Mouse (Mus musculus): ENCODE measurements at regions not wholly inside any gene's neighbourhood (a gene's known extent, or its start where the extent isn't known, plus 50 kb on each side); places are given as distances from the start of the nearest gene placed in this dataset.

- H3K4me2 ChIP-seq = no peak overlapping the region
- H3K4me1 ChIP-seq (replicated peaks) = no peaks in the 10 kb centered on the region
- H3K27ac ChIP-seq (replicated peaks) = no peak overlapping the region
- no peak for ATAC-seq (ENCODE audit: insufficient read depth)
- H3K36me3 ChIP-seq (replicated peaks) = no peaks in the 10 kb centered on the region
- H3K9me3 ChIP-seq (replicated peaks) = no peaks in the 10 kb centered on the region
- no peak overlapping the region for H3K4me3 ChIP-seq (replicated peaks)
- H3K9ac ChIP-seq = no peak overlapping the region
- no peaks in the 10 kb centered on the region for H3K27me3 ChIP-seq
Observed at GRCm38 (mm10) chr10:97778531-97778930, 52.0 kb upstream of the C030005K15Rik start.

- Histone ChIP-seq H3K27me3 (no peaks in the 10 kb centered on the region), H3K36me3 (replicated peaks) (no peaks in the 10 kb centered on the region), H3K4me3 (replicated peaks) (no peak overlapping the region), H3K4me1 (replicated peaks) (no peaks in the 10 kb centered on the region), H3K9ac (no peak overlapping the region), H3K9me3 (replicated peaks) (no peaks in the 10 kb centered on the region), H3K27ac (replicated peaks) (no peak overlapping the region), H3K4me2 (no peak overlapping the region)
- ATAC-seq (ENCODE audit: insufficient read depth) = no peak
- 37% methylated on average over 4 of the region's 4 CpGs for WGBS (ENCODE audit: insufficient replicate concordance)
Observed at GRCm38 (mm10) chr10:97779335-97779734, 52.8 kb upstream of the C030005K15Rik start.

GRCm38 (mm10) chr10:97793804-97794203 lies 67.2 kb upstream of the C030005K15Rik start:
- Histone ChIP-seq H3K27me3 (no peaks in the 10 kb centered on the region), H3K9me3 (replicated peaks) (no peaks in the 10 kb centered on the region), H3K4me2 (no peak overlapping the region), H3K36me3 (replicated peaks) (no peaks in the 10 kb centered on the region), H3K9ac (no peak overlapping the region), H3K4me3 (replicated peaks) (no peak overlapping the region), H3K27ac (replicated peaks) (no peak overlapping the region), H3K4me1 (replicated peaks) (no peaks in the 10 kb centered on the region)
- ATAC-seq (ENCODE audit: insufficient read depth) = no peak
- 59% methylated on average over 2 of the region's 2 CpGs for WGBS (ENCODE audit: insufficient replicate concordance)

GRCm38 (mm10) chr10:97801448-97802265 lies 75.1 kb upstream of the C030005K15Rik start:
- Histone ChIP-seq H3K4me3 (replicated peaks) (no peak overlapping the region), H3K27ac (replicated peaks) (no peak overlapping the region), H3K4me1 (replicated peaks) (no peaks in the 10 kb centered on the region), H3K9me3 (replicated peaks) (no peaks in the 10 kb centered on the region), H3K9ac (no peak overlapping the region), H3K36me3 (replicated peaks) (no peaks in the 10 kb centered on the region), H3K4me2 (no peak overlapping the region), H3K27me3 (no peaks in the 10 kb centered on the region)
- ATAC-seq (ENCODE audit: insufficient read depth) = no peak
- 57% methylated on average over 9 of the region's 9 CpGs for WGBS (ENCODE audit: insufficient replicate concordance)

- H3K4me3 ChIP-seq (replicated peaks) = no peak overlapping the region
- H3K9me3 ChIP-seq (replicated peaks) = no peaks in the 10 kb centered on the region
- no peak for ATAC-seq (ENCODE audit: insufficient read depth)
- H3K36me3 ChIP-seq (replicated peaks) = no peaks in the 10 kb centered on the region
- no peak overlapping the region for H3K4me2 ChIP-seq
- H3K9ac ChIP-seq = no peak overlapping the region
- no peaks in the 10 kb centered on the region for H3K4me1 ChIP-seq (replicated peaks)
- no peak overlapping the region for H3K27ac ChIP-seq (replicated peaks)
- H3K27me3 ChIP-seq = no peaks in the 10 kb centered on the region
- WGBS (ENCODE audit: insufficient replicate concordance) = 74% methylated on average over 2 of the region's 2 CpGs
Observed at GRCm38 (mm10) chr10:97807947-97808346, 81.4 kb upstream of the C030005K15Rik start.

GRCm38 (mm10) chr10:97842574-97842973 lies 116.0 kb upstream of the C030005K15Rik start:
- Histone ChIP-seq H3K36me3 (replicated peaks) (no peaks in the 10 kb centered on the region), H3K4me2 (no peak overlapping the region), H3K9me3 (replicated peaks) (no peaks in the 10 kb centered on the region), H3K27me3 (no peaks in the 10 kb centered on the region), H3K4me3 (replicated peaks) (no peak overlapping the region), H3K9ac (no peak overlapping the region), H3K4me1 (replicated peaks) (no peaks in the 10 kb centered on the region), H3K27ac (replicated peaks) (no peak overlapping the region)
- 63% methylated on average over 3 of the region's 3 CpGs for WGBS (ENCODE audit: insufficient replicate concordance)
- ATAC-seq (ENCODE audit: insufficient read depth) = no peak

- Histone ChIP-seq H3K9ac (no peak overlapping the region), H3K27me3 (no peaks in the 10 kb centered on the region)
- 42% methylated on average over 2 of the region's 2 CpGs for WGBS (ENCODE audit: insufficient replicate concordance)
Observed at GRCm38 (mm10) chr10:97851487-97851886, 124.9 kb upstream of the C030005K15Rik start.

GRCm38 (mm10) chr10:97877088-97877487 lies 150.5 kb upstream of the C030005K15Rik start:
- Histone ChIP-seq H3K27ac (replicated peaks) (no peak overlapping the region), H3K36me3 (replicated peaks) (no peaks in the 10 kb centered on the region), H3K9ac (no peak overlapping the region), H3K4me2 (no peak overlapping the region), H3K27me3 (no peaks in the 10 kb centered on the region), H3K4me3 (replicated peaks) (no peak overlapping the region), H3K9me3 (replicated peaks) (no peaks in the 10 kb centered on the region), H3K4me1 (replicated peaks) (no peaks in the 10 kb centered on the region)
- 15% methylated on average over 3 of the region's 3 CpGs for WGBS (ENCODE audit: insufficient replicate concordance)
- ATAC-seq (ENCODE audit: insufficient read depth) = no peak

More at GRCm38 (mm10) chr10:97851487-97851886, 124.9 kb upstream of the C030005K15Rik start:
- no peak overlapping the region for H3K27ac ChIP-seq (replicated peaks)
- H3K4me2 ChIP-seq = no peak overlapping the region
- no peaks in the 10 kb centered on the region for H3K9me3 ChIP-seq (replicated peaks)
- no peaks in the 10 kb centered on the region for H3K4me1 ChIP-seq (replicated peaks)
- no peak overlapping the region for H3K4me3 ChIP-seq (replicated peaks)
- no peak for ATAC-seq (ENCODE audit: insufficient read depth)
- H3K36me3 ChIP-seq (replicated peaks) = no peaks in the 10 kb centered on the region

GRCm38 (mm10) chr10:97886049-97886448 lies 159.5 kb upstream of the C030005K15Rik start:
- no peaks in the 10 kb centered on the region for H3K27me3 ChIP-seq
- H3K4me1 ChIP-seq (replicated peaks) = no peaks in the 10 kb centered on the region
- no peaks in the 10 kb centered on the region for H3K9me3 ChIP-seq (replicated peaks)
- no peak overlapping the region for H3K9ac ChIP-seq
- H3K36me3 ChIP-seq (replicated peaks) = no peaks in the 10 kb centered on the region
- no peak for ATAC-seq (ENCODE audit: insufficient read depth)
- H3K4me2 ChIP-seq = no peak overlapping the region
- no peak overlapping the region for H3K4me3 ChIP-seq (replicated peaks)
- no peak overlapping the region for H3K27ac ChIP-seq (replicated peaks)
- 50% methylated on average over 1 of the region's 1 CpGs for WGBS (ENCODE audit: insufficient replicate concordance)

- Histone ChIP-seq H3K4me1 (replicated peaks) (no peaks in the 10 kb centered on the region), H3K4me3 (replicated peaks) (no peak overlapping the region), H3K27ac (replicated peaks) (no peak overlapping the region), H3K27me3 (no peaks in the 10 kb centered on the region), H3K4me2 (no peak overlapping the region), H3K9ac (no peak overlapping the region), H3K9me3 (replicated peaks) (no peaks in the 10 kb centered on the region), H3K36me3 (replicated peaks) (no peaks in the 10 kb centered on the region)
- ATAC-seq (ENCODE audit: insufficient read depth) = no peak
- 44% methylated on average over 4 of the region's 4 CpGs for WGBS (ENCODE audit: insufficient replicate concordance)
Observed at GRCm38 (mm10) chr10:97905793-97906192, 179.2 kb upstream of the C030005K15Rik start.

- H3K4me3 ChIP-seq (replicated peaks) = no peak overlapping the region
- no peaks in the 10 kb centered on the region for H3K36me3 ChIP-seq (replicated peaks)
- no peaks in the 10 kb centered on the region for H3K4me1 ChIP-seq (replicated peaks)
- no peaks in the 10 kb centered on the region for H3K27me3 ChIP-seq
- H3K27ac ChIP-seq (replicated peaks) = no peak overlapping the region
- no peak for ATAC-seq (ENCODE audit: insufficient read depth)
- H3K4me2 ChIP-seq = no peak overlapping the region
- no peak overlapping the region for H3K9ac ChIP-seq
- 61% methylated on average over 4 of the region's 4 CpGs for WGBS (ENCODE audit: insufficient replicate concordance)
- H3K9me3 ChIP-seq (replicated peaks) = no peaks in the 10 kb centered on the region
Observed at GRCm38 (mm10) chr10:97925568-97925967, 199.0 kb upstream of the C030005K15Rik start.

- H3K36me3 ChIP-seq (replicated peaks) = no peaks in the 10 kb centered on the region
- WGBS (ENCODE audit: insufficient replicate concordance) = 58% methylated on average over 2 of the region's 2 CpGs
- H3K4me3 ChIP-seq (replicated peaks) = no peak overlapping the region
- no peak overlapping the region for H3K4me2 ChIP-seq
- H3K27ac ChIP-seq (replicated peaks) = no peak overlapping the region
- no peaks in the 10 kb centered on the region for H3K9me3 ChIP-seq (replicated peaks)
- H3K27me3 ChIP-seq = no peaks in the 10 kb centered on the region
- no peak overlapping the region for H3K9ac ChIP-seq
- no peak for ATAC-seq (ENCODE audit: insufficient read depth)
- no peaks in the 10 kb centered on the region for H3K4me1 ChIP-seq (replicated peaks)
Observed at GRCm38 (mm10) chr10:97940345-97940744, 213.8 kb upstream of the C030005K15Rik start.

Measured in liver, embryonic 15.5 days (tissue).